Comparison of ENCODE assay signal across 18 mouse cellular contexts in the genomic region with DNA sequence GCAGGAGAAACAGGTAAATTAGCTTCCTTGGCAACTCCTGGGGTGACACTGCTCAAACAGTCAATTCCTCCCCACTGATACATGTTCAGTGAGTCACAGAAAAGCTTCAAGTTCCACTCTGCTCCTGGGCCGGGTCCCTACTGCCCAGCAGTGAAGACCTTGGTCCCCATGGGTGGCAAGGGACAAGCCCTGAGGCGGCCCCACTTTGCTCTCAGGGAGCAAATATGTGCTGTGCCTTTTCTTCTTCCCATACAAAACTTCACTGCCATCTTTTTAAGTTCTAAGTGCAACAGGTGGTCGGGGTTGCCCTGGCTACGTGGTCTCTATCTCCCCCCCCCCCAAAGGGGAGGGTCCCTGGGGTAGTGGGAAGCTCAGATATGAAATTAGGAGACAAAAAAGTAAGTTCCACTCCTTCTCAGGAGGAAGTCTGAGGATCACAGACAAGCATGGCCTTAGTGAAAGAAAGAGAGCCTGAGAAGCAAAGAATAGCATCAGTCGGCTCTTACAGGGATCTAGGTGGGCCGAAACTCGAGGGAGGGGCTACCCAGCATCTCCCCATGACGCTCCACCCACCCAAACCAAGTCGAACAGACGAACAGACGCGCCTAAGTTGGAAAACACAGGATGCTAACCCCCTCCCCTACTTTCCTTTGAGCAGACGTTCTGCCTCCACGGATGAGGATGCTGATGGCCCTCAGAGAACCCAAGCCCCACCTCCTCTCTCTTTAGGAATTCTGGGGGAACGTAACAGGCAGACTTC.
DNase-seq lines count a peak whose midpoint lies in the region; ATAC-seq and TF ChIP-seq lines count a peak whose summit lies in the region.
"Had no signal": no experiment of that assay in that cellular context is flagged by ENCODE, and none has a peak within 500 bp of the region (broad histone marks: within the 10 kb centered on the region; RNA-seq: fewer than 3 reads in every experiment).

No protein-coding gene starts in this region.

- no peak overlapping the region; the same call in 1 of the 2 replicates for H3K27ac ChIP-seq in forebrain, postnatal 0 days (ENCODE audit: low read depth, low read length)
- H3K27ac ChIP-seq in midbrain, embryonic 15.5 days = peak overlapping the region; percentile 39; the same call in 1 of the 2 replicates
- H3K27ac ChIP-seq in heart, embryonic 12.5 days (ENCODE audit: poor library complexity, severe bottlenecking) = no peak overlapping the region
- H3K27ac ChIP-seq: heart, embryonic 10.5 days; lung, embryonic 15.5 days; stomach, embryonic 15.5 days had no signal

- no peak overlapping the region for H3K4me3 ChIP-seq in forebrain, postnatal 0 days (ENCODE audit: low read depth, low read length)
- no peak overlapping the region for H3K4me3 ChIP-seq in midbrain, embryonic 15.5 days
- H3K4me3 ChIP-seq in heart, embryonic 12.5 days = no peak overlapping the region
- H3K4me3 ChIP-seq: heart, embryonic 10.5 days; hindbrain, embryonic 15.5 days; lung, embryonic 15.5 days; megakaryocyte, embryonic 14.5 days; stomach, embryonic 15.5 days had no signal

- 0 out of 2 replicates have a peak, but pooled peaks have one; percentile 23 for ATAC-seq in forebrain, postnatal 0 days
- ATAC-seq in midbrain, embryonic 15.5 days (replicated peaks) = 0 out of 2 replicates have a peak, but pooled peaks have one; percentile 18
- no peak for ATAC-seq in heart, embryonic 12.5 days (ENCODE audit: insufficient number of reproducible peaks, low FRiP score)

- 12% methylated on average over 15 of the region's 15 CpGs for WGBS in forebrain, postnatal 0 days
- WGBS in midbrain, embryonic 15.5 days = 17% methylated on average over 15 of the region's 15 CpGs
- 72% methylated on average over 15 of the region's 15 CpGs for WGBS in heart, embryonic 12.5 days

- H3K9ac ChIP-seq in forebrain, postnatal 0 days = no peak overlapping the region
- no peak overlapping the region for H3K9ac ChIP-seq in midbrain, embryonic 15.5 days
- no peak overlapping the region for H3K9ac ChIP-seq in heart, embryonic 12.5 days
- H3K9ac ChIP-seq: hindbrain, embryonic 15.5 days; lung, embryonic 15.5 days; stomach, embryonic 15.5 days had no signal

- H3K9me3 ChIP-seq in forebrain, postnatal 0 days (ENCODE audit: low read length) = no peaks in the 10 kb centered on the region
- H3K9me3 ChIP-seq in midbrain, embryonic 15.5 days = no peaks in the 10 kb centered on the region
- no peaks in the 10 kb centered on the region for H3K9me3 ChIP-seq in heart, embryonic 12.5 days (replicated peaks)
- H3K9me3 ChIP-seq: heart, embryonic 10.5 days; hindbrain, embryonic 15.5 days; lung, embryonic 15.5 days; megakaryocyte, embryonic 14.5 days; stomach, embryonic 15.5 days had no signal

- DNase-seq in embryo, embryonic 10.5 days (ENCODE audit: low spot score) = peak; percentile 37
- DNase-seq in embryo, embryonic 10 days (ENCODE audit: low spot score) = no peak
- DNase-seq in embryo, embryonic 9.5 days (ENCODE audit: extremely low spot score) = peak; percentile 25
- no peak for DNase-seq in forebrain, postnatal 0 days
- no peak for DNase-seq in right cerebral cortex, postnatal 36 days (ENCODE audit: low spot score in 2 of 2)
- DNase-seq in urinary bladder, postnatal 14 days (ENCODE audit: low spot score) = no peak
- DNase-seq: kidney, adult 18-20 months; kidney, postnatal 25 days; spleen, adult 18-20 months; thymus, postnatal 14 days had no signal

- H3K27me3 ChIP-seq in forebrain, postnatal 0 days (ENCODE audit: insufficient read depth, low read length) = no peaks in the 10 kb centered on the region
- no peaks in the 10 kb centered on the region for H3K27me3 ChIP-seq in midbrain, embryonic 15.5 days (replicated peaks)
- no peaks in the 10 kb centered on the region for H3K27me3 ChIP-seq in heart, embryonic 12.5 days (replicated peaks)
- H3K27me3 ChIP-seq: CH12.LX; hindbrain, embryonic 15.5 days; lung, embryonic 15.5 days; megakaryocyte, embryonic 14.5 days; stomach, embryonic 15.5 days had no signal

- H3K4me1 ChIP-seq in forebrain, postnatal 0 days (ENCODE audit: insufficient read depth) = peaks cover 21% of the 10 kb centered on the region
- peaks cover 64% of the 10 kb centered on the region for H3K4me1 ChIP-seq in midbrain, embryonic 15.5 days
- H3K4me1 ChIP-seq in heart, embryonic 12.5 days (replicated peaks) = peaks cover 57% of the 10 kb centered on the region

- TF ChIP-seq CTCF in forebrain, postnatal 0 days (IDR thresholded peaks at IDR 0.05; ENCODE audit: low read depth) = no peak

- no peaks in the 10 kb centered on the region for H3K36me3 ChIP-seq in forebrain, postnatal 0 days (ENCODE audit: insufficient read depth)
- H3K36me3 ChIP-seq in midbrain, embryonic 15.5 days (replicated peaks) = no peaks in the 10 kb centered on the region
- H3K36me3 ChIP-seq in heart, embryonic 12.5 days = peaks cover 5% of the 10 kb centered on the region; the same call in 1 of the 2 replicates
- H3K36me3 ChIP-seq: heart, embryonic 10.5 days; hindbrain, embryonic 15.5 days; lung, embryonic 15.5 days; stomach, embryonic 15.5 days had no signal

- H3K4me2 ChIP-seq in forebrain, postnatal 0 days (ENCODE audit: low read depth) = peak overlapping the region; percentile 10; the same call in 1 of the 2 replicates
- H3K4me2 ChIP-seq in midbrain, embryonic 15.5 days = no peak overlapping the region
- H3K4me2 ChIP-seq in heart, embryonic 12.5 days = no peak overlapping the region
- H3K4me2 ChIP-seq: lung, embryonic 15.5 days; stomach, embryonic 15.5 days had no signal

Comparison
In these comparisons a context has a peak if more than half of its experiments do, and no peak if none do; other contexts are left out.
1. DNase-seq: peak in embryo, embryonic 10.5 days (single experiment) and embryo, embryonic 9.5 days (single experiment); none in embryo, embryonic 10 days (single experiment), forebrain, postnatal 0 days (single experiment), right cerebral cortex, postnatal 36 days (0 of 2) and urinary bladder, postnatal 14 days (single experiment).